Mouse (Mus musculus): ENCODE results near the gene Gprc5a.

DNA sequence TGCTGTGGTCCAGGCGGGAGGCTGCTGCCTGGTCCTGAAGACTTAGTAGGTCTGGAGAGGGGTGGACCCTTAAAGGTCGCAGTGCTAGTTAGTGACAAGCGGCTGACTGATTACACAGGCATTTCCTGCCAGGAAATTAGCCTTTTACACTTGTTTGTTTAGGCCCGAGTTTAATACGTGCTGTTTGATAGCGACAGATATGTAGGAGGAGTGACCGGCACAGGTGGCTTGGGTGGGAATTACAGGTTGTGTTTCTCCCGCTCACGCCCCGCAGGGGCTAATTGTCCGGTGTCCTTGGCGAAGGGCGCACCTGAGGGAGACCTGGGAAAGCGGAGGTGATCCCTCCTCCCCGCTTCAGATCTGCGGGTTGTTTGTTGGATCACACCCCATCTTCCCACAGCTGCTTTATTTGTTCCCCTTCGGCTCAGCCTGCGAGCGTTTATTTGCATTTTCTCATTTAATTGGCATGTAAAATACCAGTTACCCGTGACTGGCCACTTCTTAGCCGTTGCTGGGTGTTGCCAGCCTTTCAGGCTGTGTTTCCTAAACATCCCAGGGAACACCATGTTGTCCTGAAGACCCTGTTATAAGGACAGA, 25.1 kb upstream of the Gprc5a start:
- no peak for TF ChIP-seq POLR2A (IDR thresholded peaks at IDR 0.05; ENCODE audit: low read depth, low read length)
- no peak for TF ChIP-seq CTCF (IDR thresholded peaks at IDR 0.05; ENCODE audit: extremely low read depth, insufficient read length, insufficient replicate concordance, low read depth, low read length)

Data from small intestine, adult 2 months (tissue).